21 mouse cellular contexts compared by ENCODE assay signal in genomic region chr9:82763651-82764050, GRCm38 (mm10).
A peak's percentile ranks its signal among the peaks of the same experiment; 100 is the strongest.
DNase-seq lines count a peak whose midpoint lies in the region; ATAC-seq lines count a peak whose summit lies in the region.
"Had no signal": no experiment of that assay in that cellular context is flagged by ENCODE, and none has a peak within 500 bp of the region (broad histone marks: within the 10 kb centered on the region; RNA-seq: fewer than 3 reads in every experiment).

No protein-coding gene starts in this region.

- peak; percentile 87 for ATAC-seq in common myeloid progenitor, adult 5-6 weeks (replicated peaks; ENCODE audit: low read depth, poor library complexity, severe bottlenecking)
- ATAC-seq in hematopoietic stem cell, adult 5-6 weeks (replicated peaks in 1 of 2; ENCODE audit: insufficient read depth in 1 of 2, low FRiP score in 2 of 2, low TSS enrichment in 1 of 2, low read depth in 1 of 2, poor library complexity in 2 of 2, severe bottlenecking in 2 of 2): peak; percentile 32 to 62; a peak in 3 of 4 replicates
- ATAC-seq in megakaryocyte progenitor cell, adult 5-6 weeks (replicated peaks; ENCODE audit: poor library complexity): peak; percentile 87
- ATAC-seq: activated CD4-positive, CD25-positive, alpha-beta regulatory T cell, adult 4 months; forebrain, embryonic 13.5 days; forebrain, embryonic 15.5 days; forebrain, postnatal 0 days; Patski had no signal

- DNase-seq in A20 (ENCODE audit: low read depth, low spot score): peak; percentile 58
- DNase-seq in left cerebral cortex, adult 8-10 months (ENCODE audit: low spot score in 2 of 2): no peak
- DNase-seq in layer of hippocampus, adult 8-10 months (ENCODE audit: low spot score in 2 of 2): no peak
- DNase-seq in gastrocnemius, adult 18-20 months (ENCODE audit: low spot score): no peak
- no peak for DNase-seq in thymus, postnatal 36 days
- DNase-seq: adrenal gland, adult 8-10 months; adrenal gland, postnatal 14 days; adrenal gland, postnatal 36 days; cerebellum, adult 18-20 months; cerebellum, adult 8-10 months; cerebellum, postnatal 10 days; cerebellum, postnatal 25 days; embryo, embryonic 11 days; forebrain, postnatal 0 days had no signal
